Mouse (Mus musculus) kidney, adult 2 months (tissue): ENCODE results near the gene Cers3. TPM values are rescaled to one million over a fixed set of nuclear protein-coding genes. Genes with fewer than 3 reads are reported as not detected.

ENCODE experiments used
- DNase-seq: peaks from one replicate; pipeline ENCODE4 v3.0.0; 2021
- H3K27ac ChIP-seq: fragments of 200-500 bp; 2 replicates; pipeline ENCODE4 v1.5.1; 2012; ENCODE audit warnings: low read depth, low read length, control low read depth, inconsistent platforms; ENCODE audit not compliant: insufficient read depth
- H3K27me3 ChIP-seq: fragments of 200-500 bp; replicated peaks from 2 replicates; pipeline ENCODE4 v1.6.1; 2012; ENCODE audit warnings: mild to moderate bottlenecking, moderate library complexity, low read length, inconsistent platforms; ENCODE audit not compliant: control insufficient read depth, insufficient read depth
- H3K36me3 ChIP-seq: fragments of 200-500 bp; 2 replicates; pipeline ENCODE4 v1.6.1; 2012; ENCODE audit warnings: mild to moderate bottlenecking, moderate library complexity, low read length, inconsistent platforms; ENCODE audit not compliant: control insufficient read depth, insufficient read depth
- H3K4me1 ChIP-seq: fragments of 200-500 bp; 2 replicates; pipeline ENCODE4 v1.6.1; 2011; ENCODE audit warnings: low read length; ENCODE audit not compliant: control insufficient read depth, insufficient read depth
- H3K4me3 ChIP-seq: fragments of 200-500 bp; 2 replicates; pipeline ENCODE4 v1.5.1; 2011; ENCODE audit warnings: mild to moderate bottlenecking, low read depth, low read length, control low read depth; ENCODE audit not compliant: insufficient read depth
- CTCF ChIP-seq: fragments of 200-500 bp; conservative IDR thresholded peaks from 2 replicates; pipeline ENCODE4 v1.5.1; 2011; ENCODE audit warnings: low read depth, mild to moderate bottlenecking, control low read depth, low read length, moderate library complexity, mixed read lengths; ENCODE audit not compliant: insufficient read depth, insufficient read length
- POLR2A ChIP-seq: fragments of 200-500 bp; IDR thresholded peaks from one replicate; pipeline ENCODE4 v1.6.1; 2011; ENCODE audit warnings: low read depth, low read length, control low read depth
- WGBS: fragments of 180-500 bp; shearing (Covaris S2); methylation state at CpG from one replicate; pipeline ENCODE4 v1.1.7; 2018; 5-methylcytosine and 5-hydroxymethylcytosine counted together
- polyA plus RNA-seq: library from polyadenylated mRNA; depleted of rRNA; stranded (reverse); fragments of >200 nt; gene quantifications from 2 replicates; pipeline ENCODE4 v1.2.3, GENCODE M21; 2012; rRNA removed

Gene Cers3
- 0.20 and 0.27 TPM in 2 replicates for polyA plus RNA-seq

- H3K27ac ChIP-seq: no peak within 1 kb of the TSS
- TF ChIP-seq CTCF (no peak), POLR2A (no peak)
- no peaks in the 10 kb centered on the region for H3K4me1 ChIP-seq
- no peak for DNase-seq
- 73% methylated on average over 9 of the region's 9 CpGs for WGBS
- H3K4me3 ChIP-seq: no peak within 1 kb of the TSS
- H3K27me3 ChIP-seq: no peaks in the 10 kb centered on the region
- H3K36me3 ChIP-seq: no peaks in the 10 kb centered on the region
These were observed at the start of gene Cers3 for GRCm38 (mm10) chr7:66743377-66743781. TSS of gene Cers3 (plus strand) at chr7:66743504.

GRCm38 (mm10) chr7:66694467-66694866 is 48.8 kb upstream of the Cers3 start:
- Histone ChIP-seq H3K36me3 (no peaks in the 10 kb centered on the region; the same call in 1 of the 2 replicates), H3K4me1 (no peaks in the 10 kb centered on the region; the same call in 1 of the 2 replicates), H3K27ac (no peak overlapping the region), H3K27me3 (no peaks in the 10 kb centered on the region), H3K4me3 (no peak overlapping the region)
- 43% methylated on average over 7 of the region's 7 CpGs for WGBS
- no peak for TF ChIP-seq CTCF
- TF ChIP-seq POLR2A: no peak
- DNase-seq: peak; percentile 20

- no peak for TF ChIP-seq POLR2A
- no peak for TF ChIP-seq CTCF
- H3K27ac ChIP-seq: no peak overlapping the region
- 91% methylated on average over 7 of the region's 7 CpGs for WGBS
- H3K36me3 ChIP-seq: no peaks in the 10 kb centered on the region
- no peaks in the 10 kb centered on the region for H3K4me1 ChIP-seq
- no peaks in the 10 kb centered on the region for H3K27me3 ChIP-seq
- DNase-seq: no peak
- H3K4me3 ChIP-seq: no peak overlapping the region
These were observed 40.6 kb upstream of the Cers3 start for GRCm38 (mm10) chr7:66702721-66703120.

- Histone ChIP-seq H3K4me3 (no peak overlapping the region), H3K4me1 (no peaks in the 10 kb centered on the region), H3K27me3 (no peaks in the 10 kb centered on the region), H3K36me3 (no peaks in the 10 kb centered on the region), H3K27ac (no peak overlapping the region)
- 91% methylated on average over 3 of the region's 3 CpGs for WGBS
- DNase-seq: no peak
- no peak for TF ChIP-seq POLR2A
- TF ChIP-seq CTCF: no peak
These were observed 38.7 kb upstream of the Cers3 start for GRCm38 (mm10) chr7:66704631-66705030.

- WGBS: 17% methylated on average over 2 of the region's 2 CpGs
- H3K4me3 ChIP-seq: no peak overlapping the region
- peak; percentile 20 for DNase-seq
These were observed 32.1 kb upstream of the Cers3 start for GRCm38 (mm10) chr7:66711166-66711565.

GRCm38 (mm10) chr7:66724514-66724913 is 18.8 kb upstream of the Cers3 start:
- Histone ChIP-seq H3K4me3 (no peak overlapping the region), H3K27me3 (no peaks in the 10 kb centered on the region), H3K36me3 (no peaks in the 10 kb centered on the region), H3K4me1 (no peaks in the 10 kb centered on the region), H3K27ac (no peak overlapping the region)
- DNase-seq: no peak
- 62% methylated on average over 4 of the region's 4 CpGs for WGBS
- TF ChIP-seq CTCF (no peak), POLR2A (no peak)

More at GRCm38 (mm10) chr7:66711166-66711565, 32.1 kb upstream of the Cers3 start:
- H3K27me3 ChIP-seq: no peaks in the 10 kb centered on the region
- no peak overlapping the region for H3K27ac ChIP-seq
- no peaks in the 10 kb centered on the region; the same call in 1 of the 2 replicates for H3K36me3 ChIP-seq
- 0 out of 2 replicates have a peak, but pooled peaks cover 2% of the 10 kb centered on the region for H3K4me1 ChIP-seq
- 0 out of 2 replicates have a peak, but pooled peaks have one; percentile 14 for TF ChIP-seq CTCF
- TF ChIP-seq POLR2A: no peak

GRCm38 (mm10) chr7:66724954-66725353 is 18.4 kb upstream of the Cers3 start:
- WGBS: 74% methylated on average over 6 of the region's 6 CpGs
- H3K27me3 ChIP-seq: no peaks in the 10 kb centered on the region
- no peaks in the 10 kb centered on the region for H3K36me3 ChIP-seq
- DNase-seq: no peak
- H3K27ac ChIP-seq: no peak overlapping the region
- H3K4me3 ChIP-seq: no peak overlapping the region
- no peaks in the 10 kb centered on the region for H3K4me1 ChIP-seq
- TF ChIP-seq CTCF (no peak), POLR2A (no peak)

GRCm38 (mm10) chr7:66728072-66728471 is 15.2 kb upstream of the Cers3 start:
- TF ChIP-seq CTCF (no peak), POLR2A (no peak)
- no peak for DNase-seq
- H3K27ac ChIP-seq: no peak overlapping the region
- H3K36me3 ChIP-seq: no peaks in the 10 kb centered on the region
- no peak overlapping the region for H3K4me3 ChIP-seq
- no peaks in the 10 kb centered on the region for H3K27me3 ChIP-seq
- no peaks in the 10 kb centered on the region for H3K4me1 ChIP-seq
- 93% methylated on average over 6 of the region's 6 CpGs for WGBS
